Mouse (Mus musculus): Measurements from ENCODE around the gene Gse1. TPM values are rescaled to one million over a fixed set of nuclear protein-coding genes. Genes with fewer than 3 reads are reported as not detected.

The Gse1 gene
- polyA plus RNA-seq, 1 experiment: 45.8 TPM

DNA sequence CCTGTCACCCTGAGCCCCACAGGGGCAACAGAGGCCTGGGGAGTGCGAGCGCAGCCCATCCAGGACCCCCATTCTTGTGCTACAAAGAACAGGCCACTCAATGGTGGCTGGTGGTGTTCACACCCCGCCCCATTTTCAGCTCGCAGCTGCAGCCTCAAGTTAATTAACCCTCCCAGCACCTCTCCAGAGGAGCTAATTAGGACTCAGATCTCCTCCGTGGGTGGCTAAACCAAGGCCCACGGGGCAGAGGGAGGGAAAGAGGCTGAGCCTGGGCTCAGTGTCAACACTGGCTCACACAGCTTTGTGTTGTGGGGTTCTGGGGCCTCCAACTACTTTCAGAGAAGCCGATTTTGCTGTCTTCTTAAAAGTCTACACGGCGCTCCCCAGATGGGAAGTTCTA, 75.8 kb downstream of the Gse1 start:
- TF ChIP-seq CTCF (IDR thresholded peaks at IDR 0.05; ENCODE audit: control insufficient read depth, insufficient read depth, low read length) (no peak), POLR2A (IDR thresholded peaks at IDR 0.05; ENCODE audit: borderline replicate concordance, control insufficient read depth, low read depth, low read length) (no peak)
- 85% methylated on average over 9 of the region's 9 CpGs for WGBS
- H3K4me3 ChIP-seq (replicated peaks; ENCODE audit: control insufficient read depth, low read depth, low read length): no peak overlapping the region
- H3K4me1 ChIP-seq (ENCODE audit: control insufficient read depth, insufficient read depth, low read length): peaks cover 1% of the 10 kb centered on the region; the same call in 1 of the 2 replicates
- H3K27ac ChIP-seq (ENCODE audit: control insufficient read depth, insufficient read depth, low read depth, low read length, poor library complexity): no peak overlapping the region; the same call in 1 of the 2 replicates

- H3K4me3 ChIP-seq (replicated peaks; ENCODE audit: control insufficient read depth, low read depth, low read length): no peak overlapping the region
- no peak for TF ChIP-seq CTCF (IDR thresholded peaks at IDR 0.05; ENCODE audit: control insufficient read depth, insufficient read depth, low read length)
- TF ChIP-seq POLR2A (IDR thresholded peaks at IDR 0.05; ENCODE audit: borderline replicate concordance, control insufficient read depth, low read depth, low read length): no peak
- H3K4me1 ChIP-seq (ENCODE audit: control insufficient read depth, insufficient read depth, low read length): peaks cover 1% of the 10 kb centered on the region; the same call in 1 of the 2 replicates
- WGBS: 83% methylated on average over 10 of the region's 10 CpGs
- H3K27ac ChIP-seq (ENCODE audit: control insufficient read depth, insufficient read depth, low read depth, low read length, poor library complexity): no peak overlapping the region
Measured at GRCm38 (mm10) chr8:120305800-120306385, 77.6 kb downstream of the Gse1 start.

- Histone ChIP-seq H3K4me3 (replicated peaks; ENCODE audit: control insufficient read depth, low read depth, low read length) (no peak overlapping the region), H3K4me1 (ENCODE audit: control insufficient read depth, insufficient read depth, low read length) (peaks cover 1% of the 10 kb centered on the region; the same call in 1 of the 2 replicates), H3K27ac (ENCODE audit: control insufficient read depth, insufficient read depth, low read depth, low read length, poor library complexity) (no peak overlapping the region; the same call in 1 of the 2 replicates)
- WGBS: 14% methylated on average over 16 of the region's 16 CpGs
- TF ChIP-seq CTCF (IDR thresholded peaks at IDR 0.05; ENCODE audit: control insufficient read depth, insufficient read depth, low read length): no peak
- TF ChIP-seq POLR2A (IDR thresholded peaks at IDR 0.05; ENCODE audit: borderline replicate concordance, control insufficient read depth, low read depth, low read length): no peak
Measured at GRCm38 (mm10) chr8:120307103-120307502, 78.8 kb downstream of the Gse1 start.

GRCm38 (mm10) chr8:120307528-120307927, 79.3 kb downstream of the Gse1 start:
- TF ChIP-seq POLR2A (IDR thresholded peaks at IDR 0.05; ENCODE audit: borderline replicate concordance, control insufficient read depth, low read depth, low read length): no peak
- TF ChIP-seq CTCF (IDR thresholded peaks at IDR 0.05; ENCODE audit: control insufficient read depth, insufficient read depth, low read length): no peak
- WGBS: 56% methylated on average over 11 of the region's 11 CpGs
- Histone ChIP-seq H3K4me1 (ENCODE audit: control insufficient read depth, insufficient read depth, low read length) (peaks cover 2% of the 10 kb centered on the region; the same call in 1 of the 2 replicates), H3K27ac (ENCODE audit: control insufficient read depth, insufficient read depth, low read depth, low read length, poor library complexity) (no peak overlapping the region; the same call in 1 of the 2 replicates), H3K4me3 (replicated peaks; ENCODE audit: control insufficient read depth, low read depth, low read length) (no peak overlapping the region)

DNA sequence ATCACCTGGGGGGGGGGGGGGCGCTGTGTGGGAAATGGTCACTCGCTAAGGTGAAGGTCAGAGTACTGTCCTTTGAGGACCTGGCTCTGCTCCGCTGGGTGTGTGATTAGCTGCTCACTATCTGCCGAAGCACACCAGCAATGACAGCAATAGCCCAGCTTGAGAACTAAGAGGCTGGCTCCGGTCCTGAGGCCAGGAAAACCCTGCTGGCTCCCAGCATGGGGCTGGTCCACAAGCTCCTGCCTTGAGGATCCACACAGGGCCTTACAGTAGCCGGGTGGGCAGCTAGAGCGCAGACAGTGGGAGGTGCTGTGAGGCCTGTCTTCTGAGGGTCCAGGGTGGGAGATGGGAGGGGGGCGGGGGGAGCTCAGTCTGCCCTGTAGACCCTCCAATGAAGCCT, 79.9 kb downstream of the Gse1 start:
- Histone ChIP-seq H3K4me3 (replicated peaks; ENCODE audit: control insufficient read depth, low read depth, low read length) (no peak overlapping the region), H3K4me1 (ENCODE audit: control insufficient read depth, insufficient read depth, low read length) (peaks cover 2% of the 10 kb centered on the region; the same call in 1 of the 2 replicates), H3K27ac (ENCODE audit: control insufficient read depth, insufficient read depth, low read depth, low read length, poor library complexity) (no peak overlapping the region)
- WGBS: 86% methylated on average over 8 of the region's 8 CpGs
- TF ChIP-seq POLR2A (IDR thresholded peaks at IDR 0.05; ENCODE audit: borderline replicate concordance, control insufficient read depth, low read depth, low read length) (no peak), CTCF (IDR thresholded peaks at IDR 0.05; ENCODE audit: control insufficient read depth, insufficient read depth, low read length) (no peak)

DNA sequence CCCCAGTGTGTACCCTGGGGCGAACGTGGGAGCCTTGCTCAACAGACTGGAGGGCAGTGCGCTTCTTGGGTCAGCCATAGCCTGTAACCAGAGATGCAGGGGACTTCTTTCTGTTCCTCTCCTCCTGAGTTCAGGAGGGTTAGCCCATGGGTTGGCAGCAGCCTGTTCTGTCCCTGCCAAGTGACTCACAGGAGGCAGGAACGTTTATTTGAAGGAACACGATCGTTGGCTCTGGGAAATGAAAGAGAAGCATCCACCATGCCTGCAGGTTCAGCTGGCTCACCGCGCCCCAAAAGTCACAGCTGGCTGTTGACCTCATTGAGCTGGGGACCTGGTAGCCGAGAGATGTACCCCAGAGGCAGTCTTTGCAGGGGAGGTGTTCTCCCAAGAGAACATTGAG, 80.3 kb downstream of the Gse1 start:
- WGBS: 77% methylated on average over 9 of the region's 9 CpGs
- TF ChIP-seq POLR2A (IDR thresholded peaks at IDR 0.05; ENCODE audit: borderline replicate concordance, control insufficient read depth, low read depth, low read length) (no peak), CTCF (IDR thresholded peaks at IDR 0.05; ENCODE audit: control insufficient read depth, insufficient read depth, low read length) (no peak)
- Histone ChIP-seq H3K4me3 (replicated peaks; ENCODE audit: control insufficient read depth, low read depth, low read length) (no peak overlapping the region), H3K4me1 (ENCODE audit: control insufficient read depth, insufficient read depth, low read length) (peaks cover 2% of the 10 kb centered on the region; the same call in 1 of the 2 replicates), H3K27ac (ENCODE audit: control insufficient read depth, insufficient read depth, low read depth, low read length, poor library complexity) (no peak overlapping the region)

- Histone ChIP-seq H3K4me3 (replicated peaks; ENCODE audit: control insufficient read depth, low read depth, low read length) (no peak overlapping the region), H3K27ac (ENCODE audit: control insufficient read depth, insufficient read depth, low read depth, low read length, poor library complexity) (no peak overlapping the region), H3K4me1 (ENCODE audit: control insufficient read depth, insufficient read depth, low read length) (peaks cover 2% of the 10 kb centered on the region; the same call in 1 of the 2 replicates)
- 67% methylated on average over 18 of the region's 18 CpGs for WGBS
- TF ChIP-seq CTCF (IDR thresholded peaks at IDR 0.05; ENCODE audit: control insufficient read depth, insufficient read depth, low read length) (no peak), POLR2A (IDR thresholded peaks at IDR 0.05; ENCODE audit: borderline replicate concordance, control insufficient read depth, low read depth, low read length) (no peak)
Measured at GRCm38 (mm10) chr8:120309326-120309725, 81.1 kb downstream of the Gse1 start.

DNA sequence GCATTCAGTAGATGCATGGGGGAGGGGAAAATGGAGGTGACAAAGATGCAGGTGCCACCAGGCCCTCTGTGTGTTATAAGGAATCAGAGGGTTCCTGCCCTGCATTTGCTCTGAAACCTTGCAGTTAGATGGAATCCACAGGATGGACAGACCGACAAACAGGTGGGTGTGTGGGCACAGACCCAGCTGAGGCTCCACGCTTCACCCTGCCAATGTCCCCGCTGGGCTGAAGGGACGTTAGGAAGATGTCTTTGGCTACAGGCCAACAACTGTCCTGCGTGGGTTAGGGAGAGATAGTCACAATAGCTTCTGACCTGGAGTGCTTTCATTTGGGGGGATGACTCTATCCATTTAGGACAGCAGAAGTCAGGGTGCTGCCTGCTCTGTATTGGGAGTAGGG, 81.8 kb downstream of the Gse1 start:
- TF ChIP-seq POLR2A (IDR thresholded peaks at IDR 0.05; ENCODE audit: borderline replicate concordance, control insufficient read depth, low read depth, low read length) (no peak), CTCF (IDR thresholded peaks at IDR 0.05; ENCODE audit: control insufficient read depth, insufficient read depth, low read length) (no peak)
- WGBS: 55% methylated on average over 5 of the region's 5 CpGs
- Histone ChIP-seq H3K27ac (ENCODE audit: control insufficient read depth, insufficient read depth, low read depth, low read length, poor library complexity) (no peak overlapping the region), H3K4me3 (replicated peaks; ENCODE audit: control insufficient read depth, low read depth, low read length) (no peak overlapping the region), H3K4me1 (ENCODE audit: control insufficient read depth, insufficient read depth, low read length) (peaks cover 2% of the 10 kb centered on the region; the same call in 1 of the 2 replicates)
